Mouse (Mus musculus): ENCODE measurements around the gene Ahcy. TPM values are rescaled to one million over a fixed set of nuclear protein-coding genes. Genes with fewer than 3 reads are reported as not detected.
"Not testable (repeated sequence)": the region's sequence is repeated elsewhere in the genome, so short reads cannot be mapped to it uniquely, and the experiment has no call there.

The Ahcy gene
- polyA plus RNA-seq, 1 experiment from 2014 or later: 63.1 TPM

GRCm38 (mm10) chr2:155047452-155048178 lies 26.7 kb downstream of the Ahcy start:
- Histone ChIP-seq H3K9ac (no peak overlapping the region), H3K4me1 (replicated peaks) (peaks cover 23% of the 10 kb centered on the region), H3K27me3 (0 out of 2 replicates have a peak, but pooled peaks cover 2% of the 10 kb centered on the region), H3K9me3 (replicated peaks) (no peaks in the 10 kb centered on the region), H3K36me3 (no peaks in the 10 kb centered on the region), H3K4me3 (replicated peaks) (no peak overlapping the region), H3K27ac (no peak overlapping the region), H3K4me2 (no peak overlapping the region)
- no peak for ATAC-seq (ENCODE audit: low read depth)
- no peak for DNase-seq
- WGBS (ENCODE audit: insufficient replicate concordance): 61% methylated on average over 7 of the region's 7 CpGs

DNA sequence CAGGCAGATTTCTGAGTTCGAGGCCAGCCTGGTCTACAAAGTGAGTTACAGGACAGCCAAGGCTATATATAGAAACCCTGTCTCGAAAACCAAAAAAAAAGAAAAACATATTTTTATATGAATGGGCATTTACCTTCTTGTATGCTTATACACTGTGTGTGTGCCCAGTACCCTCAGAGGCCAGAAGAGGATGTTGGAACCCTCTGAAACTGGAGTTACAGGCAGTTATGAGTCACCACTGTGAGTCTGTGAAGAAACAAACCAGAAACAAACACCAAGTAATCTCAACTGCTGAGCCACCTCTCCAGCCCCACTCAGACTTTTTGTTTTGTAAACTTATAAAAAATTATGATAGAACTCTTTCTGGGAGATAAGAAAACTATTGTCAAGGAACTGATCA lies 27.5 kb downstream of the Ahcy start:
- no peak overlapping the region for H3K27ac ChIP-seq
- 0 out of 2 replicates have a peak, but pooled peaks cover 2% of the 10 kb centered on the region for H3K27me3 ChIP-seq
- DNase-seq: no peak
- no peaks in the 10 kb centered on the region for H3K9me3 ChIP-seq (replicated peaks)
- H3K4me3 ChIP-seq (replicated peaks): no peak overlapping the region
- 69% methylated on average over 2 of the region's 2 CpGs for WGBS (ENCODE audit: insufficient replicate concordance)
- no peak overlapping the region for H3K9ac ChIP-seq
- no peaks in the 10 kb centered on the region for H3K36me3 ChIP-seq
- ATAC-seq (ENCODE audit: low read depth): no peak
- H3K4me1 ChIP-seq (replicated peaks): peaks cover 15% of the 10 kb centered on the region
- no peak overlapping the region for H3K4me2 ChIP-seq

GRCm38 (mm10) chr2:155045075-155045474 lies 29.2 kb downstream of the Ahcy start:
- no peak overlapping the region for H3K9ac ChIP-seq
- H3K4me1 ChIP-seq (replicated peaks): peaks cover 2% of the 10 kb centered on the region
- 49% methylated on average over 3 of the region's 3 CpGs for WGBS (ENCODE audit: insufficient replicate concordance)
- H3K27ac ChIP-seq: no peak overlapping the region
- H3K27me3 ChIP-seq: 0 out of 2 replicates have a peak, but pooled peaks cover 2% of the 10 kb centered on the region
- H3K4me3 ChIP-seq (replicated peaks): no peak overlapping the region
- ATAC-seq (ENCODE audit: low read depth): no peak
- H3K4me2 ChIP-seq: no peak overlapping the region
- no peak for DNase-seq
- H3K9me3 ChIP-seq (replicated peaks): no peaks in the 10 kb centered on the region
- no peaks in the 10 kb centered on the region for H3K36me3 ChIP-seq

DNA sequence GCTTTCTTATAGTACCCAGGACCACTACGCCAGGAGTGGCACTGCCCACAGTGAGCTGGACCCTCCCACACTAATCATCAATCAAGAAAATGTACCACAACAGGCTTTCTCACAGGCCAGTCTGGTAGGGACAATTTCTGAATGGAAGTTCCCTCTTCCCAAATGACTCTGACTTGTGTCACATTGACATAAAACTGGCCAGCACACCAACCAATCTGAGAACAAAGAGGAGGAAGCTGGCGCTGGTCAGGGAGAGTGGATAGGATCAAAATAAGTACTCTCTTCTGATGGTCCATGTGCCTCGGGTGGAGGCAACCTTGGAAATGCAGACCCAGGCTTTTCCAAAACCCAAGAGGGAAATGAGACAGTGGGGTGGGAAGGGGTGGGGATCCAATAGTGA lies 29.8 kb downstream of the Ahcy start:
- 55% methylated on average over 3 of the region's 3 CpGs for WGBS (ENCODE audit: insufficient replicate concordance)

DNA sequence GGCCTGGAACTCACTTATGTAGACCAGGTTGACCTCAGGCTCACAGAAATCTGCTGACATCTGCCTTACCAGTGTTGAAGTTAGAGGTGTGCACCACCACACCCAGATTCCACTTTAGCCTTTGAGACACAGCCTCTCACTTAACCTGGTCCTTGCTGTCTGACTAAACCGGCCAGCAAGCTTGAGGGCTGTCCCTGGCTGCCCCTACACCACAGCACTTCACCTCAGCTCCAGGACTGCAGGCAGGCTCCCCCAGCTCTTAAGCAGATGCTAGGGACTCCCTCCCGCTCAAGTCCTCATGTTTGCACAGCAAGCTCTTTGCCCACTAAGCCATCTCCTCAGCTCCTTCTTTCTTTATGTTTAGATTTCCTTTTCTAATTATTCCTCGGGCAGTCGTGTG lies 34.3 kb downstream of the Ahcy start:
- no peaks in the 10 kb centered on the region for H3K9me3 ChIP-seq (replicated peaks)
- no peak for DNase-seq
- no peak overlapping the region for H3K9ac ChIP-seq
- H3K27ac ChIP-seq: no peak overlapping the region
- no peaks in the 10 kb centered on the region for H3K4me1 ChIP-seq (replicated peaks)
- H3K4me2 ChIP-seq: no peak overlapping the region
- no peak for ATAC-seq (ENCODE audit: low read depth)
- H3K4me3 ChIP-seq (replicated peaks): no peak overlapping the region
- 69% methylated on average over 4 of the region's 4 CpGs for WGBS (ENCODE audit: insufficient replicate concordance)
- no peaks in the 10 kb centered on the region for H3K27me3 ChIP-seq
- no peaks in the 10 kb centered on the region for H3K36me3 ChIP-seq

More for the DNA sequence above, 29.8 kb downstream of the Ahcy start:
- no peaks in the 10 kb centered on the region for H3K9me3 ChIP-seq (replicated peaks)
- H3K4me2 ChIP-seq: no peak overlapping the region
- no peak overlapping the region for H3K27ac ChIP-seq
- no peaks in the 10 kb centered on the region for H3K4me1 ChIP-seq (replicated peaks)
- H3K9ac ChIP-seq: no peak overlapping the region
- no peak for ATAC-seq (ENCODE audit: low read depth)
- H3K4me3 ChIP-seq (replicated peaks): no peak overlapping the region
- H3K27me3 ChIP-seq: 0 out of 2 replicates have a peak, but pooled peaks cover 2% of the 10 kb centered on the region
- no peaks in the 10 kb centered on the region for H3K36me3 ChIP-seq
- DNase-seq: no peak

DNA sequence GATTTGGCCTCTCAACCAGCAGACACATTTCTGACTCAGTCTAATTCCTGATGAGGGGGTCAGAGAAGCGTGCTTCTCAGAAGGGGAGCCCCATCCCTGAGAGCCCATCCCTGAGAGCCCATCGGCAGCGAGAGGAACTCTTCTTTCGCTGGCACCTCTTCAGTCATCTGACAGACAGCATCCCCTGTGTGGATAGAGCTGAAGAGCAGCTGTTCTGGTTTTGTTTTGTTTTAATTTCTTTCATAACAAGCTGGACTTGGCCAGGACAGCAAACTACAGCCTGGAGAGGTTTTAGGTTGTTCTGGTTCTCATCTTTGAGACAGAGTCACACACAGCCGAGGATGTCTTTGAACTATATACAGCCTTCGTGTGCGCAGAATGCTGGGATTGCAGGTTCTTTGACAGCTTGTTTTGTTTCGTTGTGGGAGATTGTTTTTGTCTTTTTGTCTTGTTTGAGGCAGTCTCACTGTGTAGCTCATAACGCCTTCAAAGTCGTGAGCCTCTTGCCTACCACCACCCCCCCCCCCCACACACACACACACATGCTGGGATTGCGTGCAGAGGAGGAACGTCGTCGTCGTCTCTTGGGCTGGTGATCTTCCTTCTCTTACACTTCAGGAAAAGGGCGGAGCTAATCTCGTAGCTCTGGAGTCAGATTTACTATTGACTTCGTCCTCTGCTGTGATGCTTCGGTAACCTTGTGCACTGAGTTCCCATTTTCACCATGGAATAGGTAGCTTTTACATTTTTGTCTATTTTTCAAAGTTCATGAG lies 41.2 kb downstream of the Ahcy start:
- 27% methylated on average over 19 of the region's 19 CpGs for WGBS (ENCODE audit: insufficient replicate concordance)
- Histone ChIP-seq H3K4me3 (replicated peaks) (no peak overlapping the region), H3K4me2 (no peak overlapping the region), H3K9ac (no peak overlapping the region), H3K9me3 (replicated peaks) (no peaks in the 10 kb centered on the region), H3K4me1 (replicated peaks) (no peaks in the 10 kb centered on the region), H3K36me3 (no peaks in the 10 kb centered on the region), H3K27ac (no peak overlapping the region), H3K27me3 (peaks cover 14% of the 10 kb centered on the region)
- no peak for ATAC-seq (ENCODE audit: low read depth)
- DNase-seq: no peak

DNA sequence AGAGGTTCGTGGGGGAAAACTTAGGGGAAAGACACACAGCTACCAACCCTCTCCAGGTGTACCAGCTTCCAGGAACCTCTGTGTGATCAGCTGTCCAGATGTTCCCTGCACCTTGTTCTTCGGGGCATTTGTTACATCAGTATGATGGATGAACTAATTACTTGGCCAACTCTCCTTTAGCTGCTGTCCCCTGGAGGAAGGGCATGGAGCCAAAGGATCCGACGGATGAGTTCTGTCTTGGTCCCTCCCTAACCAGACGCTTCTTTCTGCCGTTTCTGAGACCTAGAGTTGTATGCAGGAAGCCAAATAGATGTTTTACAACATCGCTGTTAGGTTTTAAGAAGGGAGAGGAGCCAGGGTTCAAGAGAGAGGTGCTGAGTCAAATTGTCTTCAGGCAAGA lies 43.5 kb downstream of the Ahcy start:
- no peak overlapping the region for H3K27ac ChIP-seq
- H3K27me3 ChIP-seq: peaks cover 14% of the 10 kb centered on the region
- DNase-seq (no peak), ATAC-seq (ENCODE audit: low read depth) (no peak)
- no peak overlapping the region for H3K9ac ChIP-seq
- H3K4me1 ChIP-seq (replicated peaks): no peaks in the 10 kb centered on the region
- no peaks in the 10 kb centered on the region for H3K36me3 ChIP-seq
- no peaks in the 10 kb centered on the region for H3K9me3 ChIP-seq (replicated peaks)
- no peak overlapping the region for H3K4me3 ChIP-seq (replicated peaks)
- no peak overlapping the region for H3K4me2 ChIP-seq
- WGBS (ENCODE audit: insufficient replicate concordance): 67% methylated on average over 7 of the region's 7 CpGs

DNA sequence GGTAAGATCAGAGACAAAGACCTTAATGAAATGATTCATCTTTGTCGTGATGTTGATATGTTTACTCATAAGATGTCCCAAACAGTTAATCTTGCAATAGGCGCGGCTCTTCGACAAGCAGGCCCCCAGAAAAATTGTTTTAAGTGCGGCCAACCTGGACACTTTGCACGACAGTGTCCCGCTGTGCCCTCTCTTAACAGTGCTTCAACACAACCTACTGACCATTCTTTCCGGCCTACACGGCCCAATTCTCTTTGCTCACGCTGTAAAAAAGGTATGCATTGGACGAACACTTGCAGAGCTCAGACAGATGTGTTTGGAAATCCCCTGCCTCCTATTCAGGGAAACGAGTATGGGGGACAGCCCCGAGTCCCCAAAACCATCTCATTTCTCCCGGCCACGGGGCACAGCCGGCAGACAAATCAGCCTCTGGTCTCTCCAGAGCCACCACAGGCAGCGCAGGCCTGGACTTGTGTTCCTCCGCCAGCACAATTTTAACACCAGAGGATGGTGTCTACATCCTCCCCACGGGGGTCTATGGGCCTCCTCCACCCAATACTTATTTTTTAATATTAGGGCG lies 54.0 kb downstream of the Ahcy start:
- not testable (repeated sequence) for H3K27ac ChIP-seq; ATAC-seq (ENCODE audit: low read depth); H3K9ac ChIP-seq; H3K4me3 ChIP-seq (replicated peaks); H3K36me3 ChIP-seq; DNase-seq; H3K9me3 ChIP-seq (replicated peaks)
- H3K27me3 ChIP-seq: peaks cover 23% of the 10 kb centered on the region
- peaks cover 13% of the 10 kb centered on the region for H3K4me1 ChIP-seq (replicated peaks)
- WGBS (ENCODE audit: insufficient replicate concordance): 49% methylated on average over 20 of the region's 20 CpGs
- peak overlapping the region; percentile 83; the same call in 1 of the 2 replicates for H3K4me2 ChIP-seq

GRCm38 (mm10) chr2:155019673-155020072 lies 54.6 kb downstream of the Ahcy start:
- DNase-seq (no peak), ATAC-seq (ENCODE audit: low read depth) (peak; percentile 75)
- Histone ChIP-seq H3K9ac (peak overlapping the region; percentile 57), H3K27ac (peak overlapping the region; percentile 67), H3K4me1 (replicated peaks) (peaks cover 13% of the 10 kb centered on the region), H3K27me3 (peaks cover 23% of the 10 kb centered on the region), H3K4me2 (peak overlapping the region; percentile 83), H3K36me3 (no peaks in the 10 kb centered on the region), H3K4me3 (replicated peaks) (peak overlapping the region; percentile 57), H3K9me3 (replicated peaks) (no peaks in the 10 kb centered on the region)
- under 1% methylated on average over 22 of the region's 22 CpGs for WGBS (ENCODE audit: insufficient replicate concordance)

GRCm38 (mm10) chr2:155018762-155019641 lies 55.3 kb downstream of the Ahcy start:
- Histone ChIP-seq H3K4me2 (peak overlapping the region; percentile 83), H3K36me3 (no peaks in the 10 kb centered on the region), H3K9me3 (replicated peaks) (no peaks in the 10 kb centered on the region), H3K27me3 (peaks cover 23% of the 10 kb centered on the region), H3K9ac (peak overlapping the region; percentile 57), H3K4me1 (replicated peaks) (peaks cover 13% of the 10 kb centered on the region), H3K4me3 (replicated peaks) (peak overlapping the region; percentile 57), H3K27ac (peak overlapping the region; percentile 67)
- ATAC-seq (ENCODE audit: low read depth): peak; percentile 95
- no peak for DNase-seq
- 1% methylated on average over 38 of the region's 38 CpGs for WGBS (ENCODE audit: insufficient replicate concordance)

Data from liver, embryonic 13.5 days (tissue).